Mouse (Mus musculus): ENCODE data around the gene Nom1. TPM values are rescaled to one million over a fixed set of nuclear protein-coding genes. Genes with fewer than 3 reads are reported as not detected.

Gene Nom1
- polyA plus RNA-seq, 1 experiment from 2014 or later, result 21.2 TPM

DNA sequence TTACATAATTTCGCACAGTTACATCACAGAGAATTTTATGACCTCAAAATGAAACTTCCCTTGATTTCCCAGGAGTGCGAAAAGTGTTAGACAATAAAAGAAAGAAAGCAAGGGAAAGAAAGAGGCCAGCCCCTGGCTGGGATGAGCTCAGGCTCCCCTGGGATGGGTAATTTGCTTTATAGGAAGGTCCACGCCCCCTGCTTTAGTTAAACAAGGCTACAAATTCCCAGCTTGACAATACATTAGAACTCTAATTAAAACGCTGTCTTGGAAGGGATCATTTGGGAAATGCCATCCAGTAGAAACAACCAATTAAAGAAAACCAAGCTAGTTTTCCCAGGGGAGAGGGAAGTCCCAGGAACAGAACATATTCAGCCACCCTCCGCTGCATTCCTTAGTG lies 41.1 kb downstream of the Nom1 start:
- no peak overlapping the region for H3K9ac ChIP-seq
- DNase-seq, result no peak
- no peak overlapping the region for H3K4me2 ChIP-seq
- peaks cover 100% of the 10 kb centered on the region for H3K27me3 ChIP-seq (ENCODE audit: insufficient read depth, low read length)
- ATAC-seq (ENCODE audit: insufficient read depth), result no peak
- no peaks in the 10 kb centered on the region for H3K9me3 ChIP-seq (ENCODE audit: low read depth, low read length)
- H3K4me1 ChIP-seq (ENCODE audit: insufficient read depth), result no peaks in the 10 kb centered on the region
- H3K36me3 ChIP-seq (ENCODE audit: insufficient read depth), result no peaks in the 10 kb centered on the region
- no peak overlapping the region for H3K27ac ChIP-seq (ENCODE audit: low read depth)
- TF ChIP-seq CTCF (IDR thresholded peaks at IDR 0.05; ENCODE audit: low read depth), result no peak
- WGBS, result 7% methylated on average over 5 of the region's 5 CpGs
- H3K4me3 ChIP-seq (ENCODE audit: low read depth, low read length), result no peak overlapping the region

DNA sequence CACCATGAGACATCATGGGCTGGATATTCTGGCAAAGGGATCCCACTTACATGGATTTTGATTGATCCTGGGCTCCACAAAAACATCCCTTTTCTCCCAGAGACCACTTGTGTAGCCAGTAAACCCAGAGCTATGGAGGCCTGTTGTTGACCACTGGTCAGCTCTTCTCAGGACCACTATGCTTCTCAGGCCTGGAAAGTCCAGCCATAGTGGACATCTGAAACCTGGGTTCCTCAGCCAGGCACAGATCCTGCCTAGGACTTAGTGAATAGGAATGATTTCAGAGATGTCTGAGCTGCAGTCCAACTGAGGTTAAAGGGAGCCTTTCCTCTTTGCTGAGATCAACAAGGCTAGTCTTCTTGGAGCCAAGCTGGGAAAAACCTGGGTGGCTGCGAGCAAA lies 41.6 kb downstream of the Nom1 start:
- H3K4me2 ChIP-seq, result no peak overlapping the region
- H3K4me3 ChIP-seq (ENCODE audit: low read depth, low read length), result no peak overlapping the region
- peaks cover 100% of the 10 kb centered on the region for H3K27me3 ChIP-seq (ENCODE audit: insufficient read depth, low read length)
- H3K36me3 ChIP-seq (ENCODE audit: insufficient read depth), result no peaks in the 10 kb centered on the region
- H3K9me3 ChIP-seq (ENCODE audit: low read depth, low read length), result no peaks in the 10 kb centered on the region
- DNase-seq, result no peak
- no peaks in the 10 kb centered on the region for H3K4me1 ChIP-seq (ENCODE audit: insufficient read depth)
- no peak for TF ChIP-seq CTCF (IDR thresholded peaks at IDR 0.05; ENCODE audit: low read depth)
- 5% methylated on average over 1 of the region's 1 CpGs for WGBS
- no peak overlapping the region for H3K27ac ChIP-seq (ENCODE audit: low read depth)
- H3K9ac ChIP-seq, result no peak overlapping the region
- ATAC-seq (ENCODE audit: insufficient read depth), result no peak

DNA sequence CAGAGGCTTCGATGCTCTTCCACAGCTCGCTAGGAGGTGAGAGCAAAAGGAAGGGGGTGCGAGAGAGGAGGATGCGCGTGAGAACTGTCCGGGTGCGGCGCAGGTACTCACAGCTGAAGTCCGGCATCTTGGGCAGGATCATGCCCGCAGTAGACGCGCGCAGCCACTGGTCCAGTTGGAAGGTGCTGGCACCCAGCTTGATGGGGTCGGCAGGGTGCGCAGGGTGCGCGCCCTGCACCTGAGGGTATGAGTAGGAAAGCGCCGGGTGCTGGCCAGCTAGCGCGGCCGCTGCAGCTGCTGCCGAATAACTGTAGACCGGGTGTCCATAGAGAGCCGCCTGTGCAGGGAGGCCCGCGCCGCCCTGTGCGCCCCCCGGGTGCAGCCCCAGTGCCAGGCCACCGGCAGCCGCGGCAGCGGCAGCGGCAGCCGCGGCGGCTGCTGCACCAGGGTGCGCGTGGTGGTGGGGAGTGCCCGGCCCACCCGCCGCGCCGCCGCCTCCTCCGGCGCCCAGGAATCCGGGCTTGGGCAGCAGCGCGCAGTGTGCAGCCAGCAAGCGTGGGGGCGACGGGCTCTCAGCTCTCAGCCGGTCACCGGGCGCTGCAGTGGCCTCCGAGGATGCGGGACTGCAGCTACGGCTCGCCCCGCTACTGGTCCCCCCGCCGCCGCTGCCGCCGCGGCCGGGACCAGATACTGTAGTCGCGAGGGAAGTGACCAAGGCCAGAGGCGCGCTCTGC lies 43.2 kb downstream of the Nom1 start:
- peak; percentile 19; the same call in 1 of the 2 replicates for ATAC-seq (ENCODE audit: insufficient read depth)
- under 1% methylated on average over 67 of the region's 73 CpGs for WGBS
- Histone ChIP-seq H3K27me3 (ENCODE audit: insufficient read depth, low read length) (peaks cover 100% of the 10 kb centered on the region), H3K27ac (ENCODE audit: low read depth) (no peak overlapping the region), H3K9me3 (ENCODE audit: low read depth, low read length) (no peaks in the 10 kb centered on the region), H3K36me3 (ENCODE audit: insufficient read depth) (no peaks in the 10 kb centered on the region), H3K4me2 (peak overlapping the region; percentile 71), H3K4me3 (ENCODE audit: low read depth, low read length) (peak overlapping the region; percentile 38), H3K9ac (peak overlapping the region; percentile 6; the same call in 1 of the 2 replicates), H3K4me1 (ENCODE audit: insufficient read depth) (no peaks in the 10 kb centered on the region)
- TF ChIP-seq CTCF (IDR thresholded peaks at IDR 0.05; ENCODE audit: low read depth), result no peak
- no peak for DNase-seq

DNA sequence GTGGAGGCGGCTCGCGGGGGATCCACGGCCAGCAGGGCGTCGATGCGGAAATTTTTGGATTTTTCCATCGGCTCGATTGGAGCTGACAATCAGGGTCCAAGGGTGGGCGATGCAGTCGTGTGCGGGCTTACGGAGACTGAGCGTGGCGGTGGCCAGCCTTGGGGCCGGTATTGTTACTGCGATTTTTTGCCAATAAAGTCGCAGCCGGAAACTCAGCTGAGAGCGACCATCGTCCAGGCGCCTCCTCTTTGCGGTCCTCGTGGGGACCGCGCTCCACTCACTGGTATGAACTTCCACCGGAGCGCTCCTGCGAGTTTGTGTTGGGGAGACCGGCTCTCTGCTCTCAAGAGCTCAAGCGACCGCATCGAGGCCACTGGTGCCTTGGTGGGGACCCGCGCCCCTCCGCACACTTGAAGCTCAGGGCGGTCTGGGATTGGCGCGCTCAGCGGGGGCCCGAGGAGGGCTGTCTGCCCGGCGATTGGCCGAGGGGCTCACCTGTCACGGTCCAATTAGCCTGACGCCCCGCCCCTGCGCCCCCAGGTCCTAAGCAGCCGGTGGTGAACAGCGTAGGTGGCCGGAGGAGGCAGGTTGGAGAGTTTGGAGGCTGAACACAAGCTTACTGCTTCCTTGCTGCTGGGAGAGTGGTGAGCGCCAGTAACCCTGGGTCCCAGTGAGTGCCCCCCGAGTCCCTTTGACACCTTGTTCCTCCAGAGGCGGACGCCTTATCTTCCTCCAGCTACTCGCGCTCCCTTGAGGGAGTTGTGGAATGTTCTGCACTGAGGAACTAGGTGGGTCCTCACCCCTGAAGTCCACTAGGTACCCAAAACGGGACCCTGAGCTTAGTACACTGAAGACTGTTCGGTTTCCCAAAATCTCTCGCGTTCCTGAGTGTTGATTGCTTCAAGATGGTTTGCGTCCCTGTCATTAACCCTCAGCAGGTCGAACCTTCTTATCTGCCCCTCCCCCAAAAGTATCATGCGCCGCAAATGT lies 44.0 kb downstream of the Nom1 start, which contains the start of gene Mnx1:
TSS of gene Mnx1 (minus strand) at position 263 of the 990 bp plus-strand sequence.
- DNase-seq (peak; percentile 34), ATAC-seq (ENCODE audit: insufficient read depth) (peak; percentile 68)
- Histone ChIP-seq H3K4me1 (ENCODE audit: insufficient read depth) (no peaks in the 10 kb centered on the region), H3K4me2 (peak within 1 kb of the TSS; percentile 71), H3K27ac (ENCODE audit: low read depth) (no peak within 1 kb of the TSS), H3K9me3 (ENCODE audit: low read depth, low read length) (no peaks in the 10 kb centered on the region), H3K9ac (peak within 1 kb of the TSS; percentile 6; the same call in 1 of the 2 replicates), H3K4me3 (ENCODE audit: low read depth, low read length) (peak within 1 kb of the TSS; percentile 38), H3K27me3 (ENCODE audit: insufficient read depth, low read length) (peaks cover 100% of the 10 kb centered on the region), H3K36me3 (ENCODE audit: insufficient read depth) (no peaks in the 10 kb centered on the region)
- no peak for TF ChIP-seq CTCF (IDR thresholded peaks at IDR 0.05; ENCODE audit: low read depth)
- WGBS, result under 1% methylated on average over 65 of the region's 65 CpGs

DNA sequence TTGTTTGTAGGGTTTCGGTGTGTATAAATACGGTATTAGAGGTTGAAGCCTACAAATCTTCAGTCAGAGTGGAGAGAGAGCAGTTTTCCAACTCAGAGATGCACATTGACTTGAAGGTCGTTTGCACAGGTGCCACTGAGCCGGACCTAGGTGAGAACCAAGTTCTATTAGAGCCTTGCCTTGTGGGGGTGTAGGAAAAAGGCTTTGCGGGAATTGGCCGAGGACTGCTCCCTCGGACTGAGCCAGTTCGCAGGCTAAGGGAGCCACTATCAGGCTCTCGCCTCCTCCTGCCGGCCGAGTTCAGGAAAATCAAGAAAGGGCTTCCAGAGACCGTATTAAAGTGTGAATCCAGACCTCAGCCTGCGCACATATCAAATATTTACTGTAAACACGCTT lies 44.7 kb downstream of the Nom1 start:
- DNase-seq, result peak; percentile 75
- Histone ChIP-seq H3K9me3 (ENCODE audit: low read depth, low read length) (no peaks in the 10 kb centered on the region), H3K4me1 (ENCODE audit: insufficient read depth) (no peaks in the 10 kb centered on the region), H3K27ac (ENCODE audit: low read depth) (no peak overlapping the region), H3K4me2 (peak overlapping the region; percentile 71; the same call in 1 of the 2 replicates), H3K36me3 (ENCODE audit: insufficient read depth) (no peaks in the 10 kb centered on the region), H3K9ac (no peak overlapping the region), H3K4me3 (ENCODE audit: low read depth, low read length) (peak overlapping the region; percentile 38; the same call in 1 of the 2 replicates), H3K27me3 (ENCODE audit: insufficient read depth, low read length) (peaks cover 100% of the 10 kb centered on the region)
- TF ChIP-seq CTCF (IDR thresholded peaks at IDR 0.05; ENCODE audit: low read depth), result peak; percentile 55
- peak; percentile 60; the same call in 1 of the 2 replicates for ATAC-seq (ENCODE audit: insufficient read depth)
- 1% methylated on average over 14 of the region's 14 CpGs for WGBS

DNA sequence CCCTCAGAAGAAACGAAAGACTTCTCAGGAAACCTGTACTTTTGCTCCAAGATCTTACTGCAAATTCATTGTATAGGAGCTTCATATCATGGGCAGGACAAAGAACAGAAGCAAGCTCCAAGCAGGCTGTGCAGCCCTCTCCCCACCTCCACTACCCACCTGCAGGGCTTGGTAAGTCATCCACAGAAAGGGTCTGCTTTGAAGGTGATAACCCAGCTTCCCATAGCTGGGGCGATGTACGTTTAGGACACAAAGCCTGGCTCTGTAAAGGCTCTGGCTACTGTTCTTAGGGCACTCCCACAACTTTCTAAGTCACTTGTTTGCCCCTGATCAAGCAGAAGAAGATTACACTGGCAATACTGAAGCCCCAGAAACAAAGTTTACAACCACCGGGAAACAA lies 49.3 kb downstream of the Nom1 start:
- Histone ChIP-seq H3K27ac (ENCODE audit: low read depth) (no peak overlapping the region), H3K9ac (no peak overlapping the region), H3K4me1 (ENCODE audit: insufficient read depth) (no peaks in the 10 kb centered on the region), H3K9me3 (ENCODE audit: low read depth, low read length) (no peaks in the 10 kb centered on the region), H3K36me3 (ENCODE audit: insufficient read depth) (no peaks in the 10 kb centered on the region), H3K27me3 (ENCODE audit: insufficient read depth, low read length) (peaks cover 99% of the 10 kb centered on the region), H3K4me2 (no peak overlapping the region), H3K4me3 (ENCODE audit: low read depth, low read length) (no peak overlapping the region)
- no peak for TF ChIP-seq CTCF (IDR thresholded peaks at IDR 0.05; ENCODE audit: low read depth)
- no peak for DNase-seq
- WGBS, result 6% methylated on average over 4 of the region's 4 CpGs
- ATAC-seq (ENCODE audit: insufficient read depth), result no peak
